Mouse (Mus musculus): ENCODE measurements at regions not wholly inside any gene's neighbourhood (a gene's known extent, or its start where the extent isn't known, plus 50 kb on each side); places are given as distances from the start of the nearest gene placed in this dataset.

DNA sequence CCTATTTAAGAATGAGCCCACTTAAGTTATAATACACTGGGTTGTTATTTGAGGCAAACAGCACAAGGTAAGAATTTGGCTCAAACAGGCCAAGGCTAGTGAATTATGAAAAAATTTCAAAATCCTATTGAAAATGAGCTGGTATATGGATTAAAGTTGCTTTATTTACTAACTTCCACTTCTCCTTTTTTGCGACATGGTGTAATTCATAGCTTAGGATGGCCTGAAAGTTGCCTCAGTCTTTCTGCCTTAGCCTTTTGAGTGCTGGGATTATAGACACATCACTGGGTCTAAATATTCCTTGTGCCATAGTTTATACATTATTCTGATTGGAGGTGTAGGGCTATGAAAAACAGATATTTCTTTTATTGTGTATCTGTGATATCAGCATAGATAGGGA lies 81.9 kb downstream of the Edem1 start:
- no peaks in the 10 kb centered on the region for H3K27me3 ChIP-seq (ENCODE audit: control insufficient read depth, insufficient read depth, low read length)
- no peak overlapping the region for H3K4me3 ChIP-seq (replicated peaks; ENCODE audit: insufficient read depth, low read depth, low read length)
- no peaks in the 10 kb centered on the region for H3K4me1 ChIP-seq (ENCODE audit: control insufficient read depth, insufficient read depth, low read length)
- WGBS, result 95% methylated on average over 1 of the region's 1 CpGs
- H3K27ac ChIP-seq (ENCODE audit: insufficient read depth, low read length), result no peak overlapping the region
- no peak for DNase-seq
- TF ChIP-seq POLR2A (IDR thresholded peaks at IDR 0.05; ENCODE audit: borderline replicate concordance, insufficient read depth, low read length), result no peak
- no peak for TF ChIP-seq CTCF (IDR thresholded peaks at IDR 0.05; ENCODE audit: borderline replicate concordance, insufficient read depth, low read depth, low read length)

DNA sequence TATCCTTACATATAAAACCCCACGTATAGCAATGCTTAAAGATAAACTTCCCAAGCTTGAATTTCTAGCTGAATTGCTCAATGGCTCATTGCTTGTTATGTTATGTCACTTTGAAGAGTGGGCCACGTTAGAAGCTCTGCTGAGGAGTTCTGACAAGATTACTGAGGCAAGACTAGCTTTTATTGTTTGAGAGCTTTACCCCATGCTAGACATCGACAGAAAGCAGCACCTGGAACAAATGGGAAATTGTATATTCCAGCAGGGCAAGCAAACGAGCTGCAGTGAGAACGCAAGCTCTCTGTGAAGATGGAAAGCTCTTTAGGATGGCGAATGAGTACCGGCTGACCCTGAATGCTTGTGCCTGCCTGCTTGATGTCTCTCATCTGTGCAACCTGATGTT lies 84.1 kb downstream of the Edem1 start:
- H3K4me3 ChIP-seq (replicated peaks; ENCODE audit: insufficient read depth, low read depth, low read length), result no peak overlapping the region
- H3K4me1 ChIP-seq (ENCODE audit: control insufficient read depth, insufficient read depth, low read length), result no peaks in the 10 kb centered on the region
- WGBS, result 46% methylated on average over 7 of the region's 7 CpGs
- no peak for TF ChIP-seq CTCF (IDR thresholded peaks at IDR 0.05; ENCODE audit: borderline replicate concordance, insufficient read depth, low read depth, low read length)
- TF ChIP-seq POLR2A (IDR thresholded peaks at IDR 0.05; ENCODE audit: borderline replicate concordance, insufficient read depth, low read length), result no peak
- no peaks in the 10 kb centered on the region for H3K27me3 ChIP-seq (ENCODE audit: control insufficient read depth, insufficient read depth, low read length)
- no peak for DNase-seq
- H3K27ac ChIP-seq (ENCODE audit: insufficient read depth, low read length), result no peak overlapping the region

DNA sequence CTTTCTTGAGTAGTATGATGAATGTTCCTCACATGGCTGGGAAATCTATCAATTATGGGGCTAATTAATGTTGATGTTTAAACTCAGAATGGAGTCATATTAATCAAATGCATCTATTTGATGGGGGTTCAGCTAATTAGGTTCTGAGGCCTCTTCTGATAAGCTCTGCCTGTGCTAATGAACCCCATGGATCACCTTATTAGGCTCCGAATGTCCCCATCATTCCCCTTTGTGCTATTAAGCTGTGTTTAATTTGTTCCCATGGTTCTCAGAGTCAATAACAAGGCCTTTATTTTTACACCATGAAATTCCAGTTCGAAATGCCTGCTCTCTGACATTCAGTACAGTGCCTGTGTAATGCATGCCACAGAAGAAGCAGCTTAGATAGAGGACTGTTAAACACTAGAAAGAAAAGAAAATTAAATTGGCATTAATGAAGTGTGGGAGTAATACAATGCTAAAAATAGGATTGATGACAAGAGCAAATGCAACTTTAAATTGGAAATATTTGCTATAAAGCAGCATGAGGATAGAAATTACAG lies 91.0 kb downstream of the Edem1 start:
- Histone ChIP-seq H3K27ac (ENCODE audit: insufficient read depth, low read length) (no peak overlapping the region), H3K4me1 (ENCODE audit: control insufficient read depth, insufficient read depth, low read length) (no peaks in the 10 kb centered on the region), H3K27me3 (ENCODE audit: control insufficient read depth, insufficient read depth, low read length) (no peaks in the 10 kb centered on the region), H3K4me3 (replicated peaks; ENCODE audit: insufficient read depth, low read depth, low read length) (no peak overlapping the region)
- no peak for DNase-seq
- WGBS, result 23% methylated on average over 2 of the region's 2 CpGs
- no peak for TF ChIP-seq CTCF (IDR thresholded peaks at IDR 0.05; ENCODE audit: borderline replicate concordance, insufficient read depth, low read depth, low read length)
- no peak for TF ChIP-seq POLR2A (IDR thresholded peaks at IDR 0.05; ENCODE audit: borderline replicate concordance, insufficient read depth, low read length)

DNA sequence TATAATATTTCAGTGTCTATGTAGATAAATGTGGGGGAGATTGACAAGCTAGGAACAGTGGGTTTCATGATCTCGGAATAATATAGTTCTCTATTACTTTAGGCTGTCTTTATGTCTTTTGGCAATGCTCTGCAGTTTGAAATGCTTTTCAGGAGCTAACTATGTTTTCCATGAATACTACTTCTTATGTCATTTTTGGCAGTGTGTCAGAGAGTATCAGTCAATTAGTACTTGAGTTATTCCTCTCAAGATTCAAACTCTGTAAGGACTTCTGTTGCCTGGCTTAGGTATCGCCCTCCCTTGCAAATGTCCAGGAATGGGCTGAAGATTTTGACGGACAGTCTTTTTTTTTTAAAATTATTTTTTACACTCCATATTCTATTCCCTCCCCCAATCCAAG lies 92.7 kb downstream of the Edem1 start:
- Histone ChIP-seq H3K4me1 (ENCODE audit: control insufficient read depth, insufficient read depth, low read length) (no peaks in the 10 kb centered on the region), H3K27me3 (ENCODE audit: control insufficient read depth, insufficient read depth, low read length) (no peaks in the 10 kb centered on the region), H3K4me3 (replicated peaks; ENCODE audit: insufficient read depth, low read depth, low read length) (no peak overlapping the region), H3K27ac (ENCODE audit: insufficient read depth, low read length) (no peak overlapping the region)
- TF ChIP-seq CTCF (IDR thresholded peaks at IDR 0.05; ENCODE audit: borderline replicate concordance, insufficient read depth, low read depth, low read length), result no peak
- TF ChIP-seq POLR2A (IDR thresholded peaks at IDR 0.05; ENCODE audit: borderline replicate concordance, insufficient read depth, low read length), result no peak
- 89% methylated on average over 3 of the region's 3 CpGs for WGBS
- no peak for DNase-seq

DNA sequence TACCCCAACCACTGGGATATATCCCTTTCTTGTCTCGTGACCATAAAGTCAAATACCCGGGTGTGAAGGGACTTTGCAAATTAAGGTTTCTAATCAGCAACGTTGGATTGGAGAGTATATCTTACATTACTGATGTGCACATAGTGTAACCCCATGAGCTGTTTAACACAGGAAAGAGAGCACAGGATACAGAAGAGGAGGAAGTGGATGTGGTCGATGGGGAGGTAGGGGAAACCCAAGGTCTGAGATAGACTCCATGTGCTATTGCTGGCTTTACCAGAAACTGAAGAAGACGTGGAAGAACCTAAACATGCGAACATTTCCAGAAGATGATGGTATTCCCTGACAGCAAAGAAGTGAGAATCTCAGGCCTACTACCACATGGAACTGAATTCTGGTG lies 94.1 kb downstream of the Edem1 start:
- no peak overlapping the region for H3K4me3 ChIP-seq (replicated peaks; ENCODE audit: insufficient read depth, low read depth, low read length)
- H3K27ac ChIP-seq (ENCODE audit: insufficient read depth, low read length), result no peak overlapping the region
- TF ChIP-seq POLR2A (IDR thresholded peaks at IDR 0.05; ENCODE audit: borderline replicate concordance, insufficient read depth, low read length) (no peak), CTCF (IDR thresholded peaks at IDR 0.05; ENCODE audit: borderline replicate concordance, insufficient read depth, low read depth, low read length) (no peak)
- WGBS, result 86% methylated on average over 6 of the region's 6 CpGs
- H3K27me3 ChIP-seq (ENCODE audit: control insufficient read depth, insufficient read depth, low read length), result no peaks in the 10 kb centered on the region
- no peak for DNase-seq
- H3K4me1 ChIP-seq (ENCODE audit: control insufficient read depth, insufficient read depth, low read length), result no peaks in the 10 kb centered on the region

DNA sequence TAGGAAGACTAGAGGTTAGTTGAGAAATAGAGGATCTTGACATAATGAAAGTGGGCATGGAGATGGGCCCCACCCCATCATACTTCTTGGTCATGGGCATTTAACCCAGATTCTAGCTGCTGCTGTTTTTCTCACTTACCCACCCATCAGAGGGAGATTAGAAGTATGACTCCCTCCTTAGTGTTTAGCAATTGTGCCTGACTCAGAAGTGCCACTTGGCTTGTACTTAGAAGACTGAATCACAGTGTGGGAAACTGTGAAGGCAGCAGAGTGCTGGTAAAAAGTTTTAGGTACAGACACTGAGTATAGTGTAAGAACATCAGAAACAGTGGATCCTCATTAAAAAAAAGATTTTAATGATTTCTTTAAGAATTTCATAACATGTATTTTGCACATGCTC lies 100.5 kb downstream of the Edem1 start:
- H3K4me1 ChIP-seq (ENCODE audit: control insufficient read depth, insufficient read depth, low read length), result no peaks in the 10 kb centered on the region
- DNase-seq, result no peak
- H3K27ac ChIP-seq (ENCODE audit: insufficient read depth, low read length), result no peak overlapping the region
- no peak for TF ChIP-seq CTCF (IDR thresholded peaks at IDR 0.05; ENCODE audit: borderline replicate concordance, insufficient read depth, low read depth, low read length)
- no peak for TF ChIP-seq POLR2A (IDR thresholded peaks at IDR 0.05; ENCODE audit: borderline replicate concordance, insufficient read depth, low read length)
- no peaks in the 10 kb centered on the region for H3K27me3 ChIP-seq (ENCODE audit: control insufficient read depth, insufficient read depth, low read length)
- H3K4me3 ChIP-seq (replicated peaks; ENCODE audit: insufficient read depth, low read depth, low read length), result no peak overlapping the region

DNA sequence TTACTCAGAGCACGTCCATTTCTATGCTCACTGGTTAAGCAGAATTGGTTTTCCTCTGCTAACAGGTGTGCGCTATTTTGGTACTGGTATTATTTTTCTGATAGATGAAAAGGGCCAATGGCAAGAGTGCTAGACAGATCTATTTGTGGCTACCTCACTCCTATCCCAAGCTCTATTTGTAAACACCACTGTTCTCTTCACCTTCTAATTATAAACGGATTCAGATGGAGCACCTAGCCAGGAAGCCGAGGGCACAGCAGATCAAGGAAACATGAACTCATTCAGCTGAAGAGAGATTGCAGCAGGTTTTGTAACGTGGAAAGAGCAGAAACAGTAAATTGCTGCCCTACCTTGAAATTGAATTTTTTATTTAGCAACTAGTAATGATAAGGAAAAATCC lies 110.2 kb downstream of the Edem1 start:
- no peak for DNase-seq
- Histone ChIP-seq H3K27me3 (ENCODE audit: control insufficient read depth, insufficient read depth, low read length) (no peaks in the 10 kb centered on the region), H3K4me1 (ENCODE audit: control insufficient read depth, insufficient read depth, low read length) (no peaks in the 10 kb centered on the region), H3K4me3 (replicated peaks; ENCODE audit: insufficient read depth, low read depth, low read length) (no peak overlapping the region), H3K27ac (ENCODE audit: insufficient read depth, low read length) (no peak overlapping the region)
- TF ChIP-seq CTCF (IDR thresholded peaks at IDR 0.05; ENCODE audit: borderline replicate concordance, insufficient read depth, low read depth, low read length) (no peak), POLR2A (IDR thresholded peaks at IDR 0.05; ENCODE audit: borderline replicate concordance, insufficient read depth, low read length) (no peak)
- WGBS, result 81% methylated on average over 5 of the region's 5 CpGs

DNA sequence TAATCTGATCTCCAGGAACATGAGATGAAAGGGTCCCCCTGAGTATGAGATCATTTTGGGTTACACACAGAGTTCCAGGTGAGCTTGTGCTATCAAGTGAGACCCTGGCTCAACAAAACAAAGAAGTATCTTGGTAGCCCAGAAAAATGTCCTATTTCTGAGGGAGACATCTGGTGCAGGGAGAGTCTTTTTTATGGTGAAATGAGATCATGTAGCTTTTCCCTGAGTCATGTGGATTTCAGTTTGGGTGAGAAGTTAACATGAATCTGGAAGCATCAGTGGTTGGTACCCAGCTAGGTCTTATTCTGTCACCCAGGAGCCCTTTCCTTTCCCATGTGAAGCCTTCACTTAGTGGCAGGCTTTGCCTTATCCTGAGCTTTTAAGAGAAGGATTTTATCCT lies 113.8 kb downstream of the Edem1 start:
- Histone ChIP-seq H3K27ac (ENCODE audit: insufficient read depth, low read length) (no peak overlapping the region), H3K4me3 (replicated peaks; ENCODE audit: insufficient read depth, low read depth, low read length) (no peak overlapping the region), H3K4me1 (ENCODE audit: control insufficient read depth, insufficient read depth, low read length) (no peaks in the 10 kb centered on the region), H3K27me3 (ENCODE audit: control insufficient read depth, insufficient read depth, low read length) (no peaks in the 10 kb centered on the region)
- DNase-seq, result no peak
- TF ChIP-seq POLR2A (IDR thresholded peaks at IDR 0.05; ENCODE audit: borderline replicate concordance, insufficient read depth, low read length) (no peak), CTCF (IDR thresholded peaks at IDR 0.05; ENCODE audit: borderline replicate concordance, insufficient read depth, low read depth, low read length) (no peak)
